Mouse (Mus musculus) monocyte, adult 5-6 weeks (primary cell): ENCODE results near the gene Proser1. TPM values are rescaled to one million over a fixed set of nuclear protein-coding genes. Genes with fewer than 3 reads are reported as not detected.

ENCODE experiments used
- ATAC-seq: fragments of 153-309, 156-312 bp; replicated peaks from 2 replicates; pipeline ENCODE4 v1.8.0; 2017; ENCODE audit warnings: mild to moderate bottlenecking; ENCODE audit not compliant: low TSS enrichment, insufficient number of reproducible peaks, severe bottlenecking, poor library complexity, low FRiP score
- total RNA-seq: library from RNA; stranded (forward); fragments of 200-1000, 200-491, 200-594 nt; gene quantifications from 3 replicates; pipeline ENCODE4 v1.2.3, GENCODE M21; 2017

The Proser1 gene
- 7.4 to 10.4 TPM (median 8.1 TPM) in 3 replicates for total RNA-seq

DNA sequence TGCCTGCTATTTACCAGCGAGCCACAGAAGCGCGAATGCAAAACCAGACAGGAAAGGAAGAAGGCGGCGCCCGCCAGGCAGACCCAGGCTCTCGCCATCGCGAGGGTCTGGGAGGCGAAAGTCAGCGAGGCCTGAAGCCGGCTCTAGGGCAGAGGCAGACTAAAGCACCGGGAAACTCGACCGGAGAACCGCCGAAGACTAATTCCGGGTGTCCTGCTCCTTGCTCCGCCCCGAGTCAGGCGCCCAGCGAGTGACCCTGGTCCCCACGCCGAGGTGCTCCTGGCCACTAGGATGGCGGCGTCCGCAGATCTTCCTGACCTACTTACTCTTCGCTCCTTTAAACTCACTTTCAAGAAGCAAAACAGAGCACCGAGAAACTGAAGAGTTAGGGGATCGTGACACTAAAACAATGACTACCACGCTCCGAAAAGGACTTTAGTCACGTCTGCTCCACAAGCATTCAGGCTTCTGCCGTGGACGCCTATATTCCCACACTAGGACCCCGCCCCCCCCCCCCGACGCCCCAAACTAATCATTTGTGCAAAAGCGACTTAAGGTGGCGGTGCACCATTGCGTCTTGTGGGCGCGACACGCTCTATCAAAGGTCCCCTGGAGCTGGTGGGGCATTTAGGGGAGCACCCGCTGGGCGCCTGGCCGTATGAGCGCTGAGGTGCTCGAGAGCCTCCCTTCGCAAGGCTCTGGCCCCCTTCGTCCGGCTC is at the start of gene Proser1, which contains the start of gene Nhlrc3:
Proser1 (plus strand) TSS at position 621 of the 719 bp plus-strand sequence.
Nhlrc3 (minus strand) TSS at position 287 of the 719 bp plus-strand sequence.
- peak; percentile 91 for ATAC-seq

DNA sequence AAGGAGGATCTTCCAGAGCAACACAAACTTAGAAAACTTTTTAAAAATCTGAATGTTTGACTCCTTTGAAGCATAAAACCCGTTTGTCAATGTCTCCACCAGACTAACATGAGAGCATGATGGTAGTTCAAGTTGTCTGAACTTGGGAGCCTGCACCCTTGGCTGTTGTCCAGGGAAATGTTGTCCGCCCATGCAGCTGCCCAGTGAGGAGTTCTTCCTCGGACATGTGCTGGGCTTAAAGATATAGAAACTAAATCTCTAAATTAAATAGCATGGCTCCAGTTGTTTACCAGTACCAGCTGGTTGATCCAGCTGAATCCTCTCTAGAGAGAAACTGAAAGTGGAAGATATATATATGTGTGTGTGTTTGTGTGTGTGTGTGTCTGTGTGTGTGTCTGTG is 49.5 kb upstream of the Proser1 start:
- no peak for ATAC-seq

- ATAC-seq = no peak
Measured at GRCm38 (mm10) chr3:53416036-53416506, 47.4 kb upstream of the Proser1 start.

- ATAC-seq = no peak
Measured at GRCm38 (mm10) chr3:53417701-53418100, 45.8 kb upstream of the Proser1 start.

DNA sequence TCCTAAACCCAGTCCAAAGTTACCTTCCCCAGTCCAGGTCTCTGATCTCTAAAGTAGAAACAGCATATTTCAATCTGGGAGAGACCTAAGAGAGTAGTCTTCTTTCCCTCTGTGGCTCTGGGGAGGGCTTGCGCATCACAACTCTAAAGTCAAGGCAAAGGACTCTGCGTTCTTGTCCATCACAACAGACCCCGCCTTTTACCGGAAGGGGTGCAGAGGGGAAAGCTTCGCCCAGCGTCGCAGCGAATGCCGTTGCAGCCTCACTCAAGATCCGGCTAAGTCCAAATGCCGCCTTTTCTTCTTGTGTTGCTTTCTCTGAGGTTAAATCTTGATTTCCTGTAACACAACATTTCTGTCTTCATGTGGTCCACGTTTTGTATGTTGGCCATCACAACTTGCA is 41.8 kb upstream of the Proser1 start:
- ATAC-seq = no peak

GRCm38 (mm10) chr3:53422691-53423090 is 40.8 kb upstream of the Proser1 start:
- ATAC-seq = no peak

GRCm38 (mm10) chr3:53423576-53423975 is 39.9 kb upstream of the Proser1 start:
- no peak for ATAC-seq

DNA sequence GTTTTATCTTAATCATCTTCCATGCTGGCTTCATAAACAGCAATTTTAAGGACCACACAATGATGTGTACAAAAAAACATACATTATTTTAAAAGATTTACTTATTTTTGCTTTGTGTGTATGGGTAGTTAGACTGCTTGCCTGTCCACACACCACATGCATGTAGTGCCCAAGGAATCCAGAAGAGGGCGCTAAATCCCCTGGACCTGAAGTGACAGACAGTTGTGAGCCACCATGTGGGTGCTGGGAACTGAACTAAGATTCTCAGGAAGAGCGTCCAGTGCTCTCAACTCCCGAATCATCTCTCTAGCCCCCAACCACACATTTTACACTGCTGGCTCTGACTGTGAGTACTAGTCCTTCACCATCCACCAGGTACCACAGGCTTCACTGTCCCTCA is 28.9 kb upstream of the Proser1 start:
- ATAC-seq = no peak

GRCm38 (mm10) chr3:53436550-53436949 is 26.9 kb upstream of the Proser1 start:
- no peak for ATAC-seq

DNA sequence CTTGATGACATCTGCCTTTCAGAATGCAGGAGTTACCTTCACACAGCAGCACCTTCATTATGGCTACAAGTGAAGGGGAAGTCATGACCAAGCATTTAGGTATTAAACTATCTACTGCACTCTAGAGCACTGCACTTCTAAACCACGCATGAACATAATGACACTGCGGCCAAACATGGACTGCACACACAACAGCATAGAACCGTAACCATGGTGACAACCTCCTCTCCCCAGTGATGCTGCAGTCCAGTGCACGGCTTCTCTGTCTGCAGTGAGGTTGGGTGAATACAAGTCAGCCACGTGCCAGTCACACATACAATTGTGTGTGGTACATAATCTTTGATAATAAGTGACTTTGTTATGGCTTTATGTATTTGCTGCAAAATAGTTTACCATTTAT is 17.9 kb upstream of the Proser1 start:
- ATAC-seq = no peak

- no peak for ATAC-seq
Measured at GRCm38 (mm10) chr3:53446801-53447200, 16.7 kb upstream of the Proser1 start.

GRCm38 (mm10) chr3:53448208-53448607 is 15.3 kb upstream of the Proser1 start:
- peak; percentile 51; the same call in 1 of the 2 replicates for ATAC-seq

DNA sequence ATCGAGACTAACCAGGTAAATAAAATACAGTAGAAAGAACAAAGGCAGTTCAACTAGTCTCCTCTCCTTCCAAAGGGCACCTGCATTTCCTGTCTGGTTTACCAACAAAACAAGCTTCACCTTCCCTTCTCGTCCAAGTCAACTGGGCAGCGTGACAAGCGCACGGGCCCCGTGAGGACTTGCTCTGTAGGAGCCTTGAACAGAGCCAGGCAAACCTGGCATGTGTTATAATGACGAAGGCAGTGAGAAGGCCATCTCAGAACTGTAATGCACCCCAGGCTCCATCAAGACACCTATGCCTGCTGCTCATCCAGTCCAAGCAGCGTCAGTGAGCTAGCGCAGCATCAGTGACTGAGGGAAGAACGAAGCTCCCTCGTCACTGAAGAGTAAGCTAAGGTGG is 12.8 kb upstream of the Proser1 start:
- no peak for ATAC-seq

DNA sequence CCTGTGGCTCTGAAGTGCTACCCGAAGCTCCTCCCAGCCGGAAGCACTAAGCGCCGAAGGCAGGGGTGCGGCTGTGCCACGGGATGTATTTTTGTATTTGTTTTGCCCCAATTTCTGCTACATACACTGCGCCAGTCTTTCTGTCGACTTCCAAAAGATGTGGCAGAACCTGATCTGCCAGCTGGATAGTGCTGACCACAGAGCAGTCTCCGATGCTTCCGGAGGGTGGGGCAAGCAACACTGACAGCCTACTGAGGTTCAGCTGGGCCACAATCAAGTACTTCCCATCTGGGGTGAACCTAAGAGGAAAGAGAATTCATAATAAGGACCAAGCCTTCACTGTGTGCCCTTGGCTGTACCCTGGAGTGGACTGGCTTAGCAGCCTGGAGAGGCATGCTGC is 11.1 kb upstream of the Proser1 start:
- ATAC-seq = no peak

- ATAC-seq = no peak
Measured at GRCm38 (mm10) chr3:53453346-53453745, 10.1 kb upstream of the Proser1 start.

- ATAC-seq = no peak
Measured at GRCm38 (mm10) chr3:53454005-53454404, 9.5 kb upstream of the Proser1 start.

DNA sequence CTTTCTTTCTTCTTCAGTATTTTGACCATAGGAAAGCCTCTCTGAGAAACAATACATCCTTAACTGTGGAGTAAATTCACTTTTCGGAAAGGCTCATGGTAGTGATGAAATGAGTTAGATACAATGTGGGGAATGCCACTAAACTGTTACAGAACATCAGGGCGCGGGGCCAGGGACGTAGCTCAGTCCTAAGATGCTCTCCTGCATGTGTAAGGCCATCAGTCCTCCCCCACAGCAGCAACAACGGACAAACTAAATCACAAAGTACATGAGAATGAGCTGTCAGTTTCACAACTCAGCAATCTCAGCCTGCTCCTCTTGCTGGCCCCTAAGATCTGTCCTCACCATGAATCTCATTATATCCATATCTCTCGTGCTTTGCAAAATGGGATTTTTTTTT is 8.9 kb upstream of the Proser1 start:
- no peak for ATAC-seq

DNA sequence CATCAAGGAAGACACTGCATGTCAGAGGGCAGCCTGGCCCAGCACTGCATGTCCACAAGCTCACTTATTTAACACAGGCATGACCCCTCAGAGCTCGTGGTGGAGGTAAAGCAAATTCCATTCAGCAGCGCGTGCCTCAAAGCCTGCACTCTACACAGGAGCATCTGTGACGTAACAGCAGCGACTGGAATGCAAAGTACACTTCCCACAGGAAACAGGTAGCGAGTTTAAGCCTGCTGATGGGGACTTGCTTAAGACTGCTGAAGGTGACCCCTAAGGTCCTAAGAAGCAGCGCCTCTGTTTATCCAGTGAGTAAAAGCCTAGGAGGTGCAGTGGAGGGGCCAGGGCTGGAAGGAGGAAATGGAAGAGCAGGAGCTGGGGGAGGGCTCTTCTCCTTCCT is 8.5 kb upstream of the Proser1 start:
- ATAC-seq = no peak

DNA sequence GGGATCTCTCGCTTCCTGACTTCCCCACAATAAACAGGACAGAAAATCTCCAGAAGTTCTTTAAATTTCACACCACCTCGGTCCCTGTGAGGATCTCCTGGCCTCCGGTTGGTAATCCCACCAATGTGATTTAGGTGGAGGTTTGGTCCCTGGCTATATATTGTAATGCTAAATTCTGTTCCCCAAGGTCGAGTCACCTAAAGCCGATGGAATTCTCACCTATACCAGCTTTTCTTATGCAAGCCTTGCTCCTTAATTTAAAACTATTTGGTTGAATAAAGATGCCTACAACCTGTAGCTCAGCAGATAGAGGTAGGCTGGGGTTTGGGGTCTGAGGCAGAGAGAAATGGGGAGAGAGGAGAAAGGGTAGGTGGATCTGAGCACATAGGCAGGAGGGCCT is 5.7 kb upstream of the Proser1 start:
- ATAC-seq = no peak

DNA sequence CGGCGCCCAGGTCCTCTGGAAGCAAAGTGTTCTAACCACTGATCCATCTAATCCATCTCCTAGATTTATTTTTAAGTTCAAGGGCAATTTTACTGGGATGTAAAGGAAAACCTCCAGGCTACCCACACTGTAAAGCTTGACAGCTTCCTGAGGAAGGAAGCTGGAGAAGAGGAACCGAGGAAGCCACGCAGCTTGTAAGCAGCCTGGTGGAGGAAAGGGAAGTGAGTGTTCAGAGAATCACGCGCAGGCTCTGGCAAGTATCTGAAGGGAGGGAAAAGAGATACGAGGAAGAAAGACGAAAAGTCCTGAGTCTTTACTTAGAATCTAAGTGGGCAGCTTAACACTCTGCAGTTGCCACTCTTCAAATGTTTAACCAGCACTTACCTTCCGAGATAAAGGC is 3.4 kb upstream of the Proser1 start:
- ATAC-seq = no peak

DNA sequence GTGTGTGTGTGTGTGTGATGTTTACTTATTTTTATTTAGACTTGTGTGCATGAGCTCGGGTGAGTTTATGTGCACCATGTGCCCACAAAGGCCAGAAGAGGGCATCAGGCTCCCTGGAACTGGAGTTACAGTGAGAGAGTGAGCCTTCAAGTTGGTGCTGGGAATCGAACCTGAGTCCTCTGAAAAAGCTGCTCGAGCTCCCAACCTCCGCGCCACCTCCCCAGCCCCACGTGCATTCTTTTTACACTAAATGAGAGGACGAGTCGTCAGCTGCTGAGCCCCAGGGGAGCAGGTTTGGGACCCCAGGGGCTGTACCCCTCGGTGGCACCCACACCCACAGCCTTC is 793 bp upstream of the Proser1 start:
- ATAC-seq = peak; percentile 12; the same call in 1 of the 2 replicates
